Mouse (Mus musculus): ENCODE results near the gene Gm17521. TPM values are rescaled to one million over a fixed set of nuclear protein-coding genes. Genes with fewer than 3 reads are reported as not detected.

The Gm17521 gene
- total RNA-seq (2023) = not detected

GRCm38 (mm10) chrX:123029569-123029968 lies at the start of gene Gm17521:
Gene Gm17521 (minus strand): TSS chrX:123029669.

Other genes starting within 250 kb of the Gm17521 start
- under 1 TPM; 0.18 to 0.24 TPM for gene Cldn34c1, start 73.8 kb upstream of the Gm17521 start, total RNA-seq (2023)
- gene Srsx, start 192.8 kb upstream of the Gm17521 start, total RNA-seq (2023) = not detected
- gene Gm17577, start 217.2 kb upstream of the Gm17521 start, total RNA-seq (2023) = not detected